Mouse (Mus musculus) limb, embryonic 13.5 days (tissue): ENCODE results near the gene Add2. TPM values are rescaled to one million over a fixed set of nuclear protein-coding genes. Genes with fewer than 3 reads are reported as not detected.

Experiments
- ATAC-seq: fragments of 200-750 bp; cut with Nextera tagmentation; 2 replicates; pipeline ENCODE4 v1.8.0; 2017; ENCODE audit warnings: low read depth, moderate number of reproducible peaks, moderate TSS enrichment; ENCODE audit not compliant: low FRiP score
- H3K27ac ChIP-seq: fragments of 300-500 bp; sonication (generic); 2 replicates; pipeline ENCODE4 v1.5.1; 2015; ENCODE audit warnings: inconsistent platforms, mild to moderate bottlenecking, moderate library complexity
- H3K27me3 ChIP-seq: fragments of 300-500 bp; sonication (generic); 2 replicates; pipeline ENCODE4 v1.6.1; 2015; ENCODE audit warnings: mild to moderate bottlenecking, inconsistent platforms
- H3K36me3 ChIP-seq: fragments of 300-500 bp; sonication (generic); 2 replicates; pipeline ENCODE4 v1.6.1; 2015; ENCODE audit warnings: inconsistent platforms, mild to moderate bottlenecking, moderate library complexity
- H3K4me1 ChIP-seq: fragments of 300-500 bp; sonication (generic); 2 replicates; pipeline ENCODE4 v1.6.1; 2015; ENCODE audit warnings: inconsistent platforms
- H3K4me2 ChIP-seq: fragments of 300-500 bp; sonication (generic); replicated peaks from 2 replicates; pipeline ENCODE4 v1.6.1; 2015; ENCODE audit warnings: inconsistent platforms, mild to moderate bottlenecking, moderate library complexity
- H3K4me3 ChIP-seq: fragments of 300-500 bp; sonication (generic); 2 replicates; pipeline ENCODE4 v1.5.1; 2015; ENCODE audit warnings: moderate library complexity, mild to moderate bottlenecking, inconsistent platforms
- H3K9ac ChIP-seq: fragments of 300-500 bp; sonication (generic); 2 replicates; pipeline ENCODE4 v1.6.1; 2015; ENCODE audit warnings: mild to moderate bottlenecking, inconsistent platforms
- H3K9me3 ChIP-seq: fragments of 300-500 bp; sonication (generic); 2 replicates; pipeline ENCODE4 v1.6.1; 2016; ENCODE audit warnings: inconsistent platforms
- WGBS: fragments of 180-500 bp; shearing (Covaris S2); methylation state at CpG from one replicate; pipeline ENCODE4 v1.1.7; 2015; 5-methylcytosine and 5-hydroxymethylcytosine counted together
- polyA plus RNA-seq: library from polyadenylated mRNA; unstranded; fragments of >200 nt; fragmentation: Nextera tagmentation; extraction: Ambion mirVana; gene quantifications from 2 replicates; pipeline ENCODE4 v1.2.1, GENCODE M21; 2015

The Add2 gene
- polyA plus RNA-seq, 1 experiment from 2014 or later: 4.1 TPM

- Histone ChIP-seq H3K9ac (no peak overlapping the region), H3K4me3 (no peak overlapping the region), H3K4me1 (no peaks in the 10 kb centered on the region), H3K27ac (no peak overlapping the region), H3K4me2 (no peak overlapping the region), H3K27me3 (peaks cover 4% of the 10 kb centered on the region; the same call in 1 of the 2 replicates), H3K9me3 (no peaks in the 10 kb centered on the region), H3K36me3 (no peaks in the 10 kb centered on the region)
- WGBS: 80% methylated on average over 4 of the region's 4 CpGs
- no peak for ATAC-seq
These were observed 97.3 kb downstream of the Add2 start for GRCm38 (mm10) chr6:86125761-86126160.

DNA sequence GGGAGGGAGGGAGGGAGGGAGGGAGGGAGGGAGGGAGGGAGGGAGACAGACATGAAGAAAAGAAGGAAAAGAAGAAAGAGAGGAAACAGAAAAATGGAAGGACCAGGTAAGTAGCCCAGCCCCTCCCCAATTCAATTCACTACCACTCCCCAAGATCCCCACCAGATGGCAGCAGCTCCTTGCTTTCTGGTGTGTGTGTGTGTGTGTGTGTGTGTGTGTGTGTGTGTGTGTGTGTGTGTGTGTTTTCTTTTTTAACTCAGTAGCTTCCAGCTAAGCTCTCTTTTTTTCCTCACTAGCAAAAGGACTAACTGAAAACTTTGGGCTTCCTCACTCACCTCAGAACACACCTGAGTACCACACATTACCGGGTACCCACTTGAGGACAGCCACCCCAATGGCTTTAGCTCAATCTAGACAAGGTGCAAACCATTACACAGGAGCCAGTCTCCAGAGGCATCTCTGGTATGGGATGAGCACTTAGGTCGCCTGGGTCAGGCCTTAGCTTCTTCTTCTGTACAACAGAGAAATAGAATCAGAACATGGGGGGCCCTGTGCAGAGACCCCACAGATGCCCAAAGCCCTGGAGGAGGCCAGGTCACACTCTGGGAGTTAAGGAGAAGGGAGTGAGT lies 98.6 kb downstream of the Add2 start:
- Histone ChIP-seq H3K9ac (no peak overlapping the region), H3K27ac (no peak overlapping the region), H3K36me3 (no peaks in the 10 kb centered on the region), H3K4me2 (no peak overlapping the region), H3K27me3 (peaks cover 4% of the 10 kb centered on the region; the same call in 1 of the 2 replicates), H3K9me3 (no peaks in the 10 kb centered on the region), H3K4me1 (no peaks in the 10 kb centered on the region), H3K4me3 (no peak overlapping the region)
- WGBS: 49% methylated on average over 2 of the region's 2 CpGs
- no peak for ATAC-seq

- Histone ChIP-seq H3K9ac (no peak overlapping the region), H3K36me3 (no peaks in the 10 kb centered on the region), H3K4me3 (no peak overlapping the region), H3K9me3 (no peaks in the 10 kb centered on the region), H3K27me3 (peaks cover 4% of the 10 kb centered on the region; the same call in 1 of the 2 replicates), H3K4me1 (no peaks in the 10 kb centered on the region), H3K4me2 (no peak overlapping the region), H3K27ac (no peak overlapping the region)
- WGBS: 54% methylated on average over 4 of the region's 4 CpGs
- no peak for ATAC-seq
These were observed 100.0 kb downstream of the Add2 start for GRCm38 (mm10) chr6:86128504-86128903.

DNA sequence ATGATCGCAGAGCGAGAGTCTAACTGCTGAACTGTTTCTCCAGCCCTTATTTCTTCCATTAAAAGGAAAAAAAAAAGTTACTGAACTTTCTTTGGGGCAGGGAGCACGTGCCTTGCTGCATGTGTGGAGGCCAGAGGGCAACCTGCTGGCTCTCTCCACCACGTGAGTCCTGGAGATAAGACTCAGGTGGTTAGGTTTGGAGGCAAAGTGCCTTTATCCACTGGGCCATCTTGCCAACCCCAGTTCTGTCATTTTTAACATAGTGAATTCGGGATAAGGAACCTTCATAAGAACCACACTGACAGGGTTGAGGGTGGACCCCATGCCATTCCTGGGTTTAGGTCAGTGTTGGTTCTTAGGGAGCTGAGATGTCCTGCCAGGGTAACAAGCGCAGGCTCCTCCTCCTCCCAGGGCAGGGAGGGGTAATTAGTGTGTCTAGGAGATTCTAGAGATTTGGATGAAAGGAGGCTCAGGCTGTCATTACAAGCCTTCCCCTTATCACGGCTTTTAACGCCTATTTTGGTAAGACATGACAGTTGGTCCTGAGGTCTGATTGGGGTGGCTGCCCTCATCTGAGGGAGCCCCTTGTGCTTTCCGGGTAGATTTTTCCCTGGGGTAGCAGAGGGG lies 101.5 kb downstream of the Add2 start:
- 64% methylated on average over 9 of the region's 9 CpGs for WGBS
- H3K27ac ChIP-seq: no peak overlapping the region
- no peaks in the 10 kb centered on the region for H3K4me1 ChIP-seq
- ATAC-seq: no peak
- no peak overlapping the region for H3K9ac ChIP-seq
- H3K9me3 ChIP-seq: no peaks in the 10 kb centered on the region
- no peak overlapping the region for H3K4me3 ChIP-seq
- no peak overlapping the region for H3K4me2 ChIP-seq
- H3K27me3 ChIP-seq: peaks cover 4% of the 10 kb centered on the region; the same call in 1 of the 2 replicates
- H3K36me3 ChIP-seq: no peaks in the 10 kb centered on the region

- Histone ChIP-seq H3K9ac (no peak overlapping the region), H3K27ac (no peak overlapping the region), H3K4me3 (no peak overlapping the region), H3K4me2 (no peak overlapping the region), H3K9me3 (peaks cover 4% of the 10 kb centered on the region; the same call in 1 of the 2 replicates), H3K36me3 (no peaks in the 10 kb centered on the region), H3K4me1 (no peaks in the 10 kb centered on the region), H3K27me3 (peaks cover 4% of the 10 kb centered on the region; the same call in 1 of the 2 replicates)
- WGBS: 65% methylated on average over 1 of the region's 1 CpGs
- ATAC-seq: no peak
These were observed 105.4 kb downstream of the Add2 start for GRCm38 (mm10) chr6:86133882-86134281.

- no peak for ATAC-seq
- WGBS: 85% methylated on average over 3 of the region's 3 CpGs
- Histone ChIP-seq H3K36me3 (no peaks in the 10 kb centered on the region), H3K27ac (no peak overlapping the region), H3K27me3 (no peaks in the 10 kb centered on the region), H3K4me3 (no peak overlapping the region), H3K4me1 (no peaks in the 10 kb centered on the region), H3K9ac (no peak overlapping the region), H3K4me2 (no peak overlapping the region), H3K9me3 (peaks cover 4% of the 10 kb centered on the region; the same call in 1 of the 2 replicates)
These were observed 107.7 kb downstream of the Add2 start for GRCm38 (mm10) chr6:86136206-86136605.

DNA sequence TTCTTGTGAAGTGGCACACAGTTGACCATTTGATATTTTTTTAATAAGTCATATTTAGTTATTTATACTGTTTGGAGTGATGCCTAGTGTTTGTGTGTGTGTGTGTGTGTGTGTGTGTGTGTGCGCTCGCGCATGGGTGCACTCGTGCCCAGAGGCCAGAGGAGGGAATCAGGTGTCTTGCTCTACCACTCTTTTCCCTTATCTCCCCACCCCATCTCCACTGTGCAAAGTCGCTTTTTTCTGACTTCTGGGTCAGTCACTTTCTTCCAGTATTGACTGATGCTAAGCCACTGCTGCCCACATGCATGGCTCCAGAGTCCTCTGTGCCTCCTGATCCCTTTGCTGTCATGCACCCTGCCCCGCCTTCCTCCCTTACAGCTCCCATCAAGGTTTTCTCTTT lies 112.8 kb downstream of the Add2 start:
- no peak overlapping the region for H3K27ac ChIP-seq
- WGBS: 80% methylated on average over 6 of the region's 6 CpGs
- no peaks in the 10 kb centered on the region for H3K27me3 ChIP-seq
- H3K36me3 ChIP-seq: no peaks in the 10 kb centered on the region
- no peak overlapping the region for H3K9ac ChIP-seq
- no peak overlapping the region for H3K4me2 ChIP-seq
- H3K4me1 ChIP-seq: no peaks in the 10 kb centered on the region
- ATAC-seq: no peak
- H3K4me3 ChIP-seq: no peak overlapping the region
- peaks cover 9% of the 10 kb centered on the region for H3K9me3 ChIP-seq

DNA sequence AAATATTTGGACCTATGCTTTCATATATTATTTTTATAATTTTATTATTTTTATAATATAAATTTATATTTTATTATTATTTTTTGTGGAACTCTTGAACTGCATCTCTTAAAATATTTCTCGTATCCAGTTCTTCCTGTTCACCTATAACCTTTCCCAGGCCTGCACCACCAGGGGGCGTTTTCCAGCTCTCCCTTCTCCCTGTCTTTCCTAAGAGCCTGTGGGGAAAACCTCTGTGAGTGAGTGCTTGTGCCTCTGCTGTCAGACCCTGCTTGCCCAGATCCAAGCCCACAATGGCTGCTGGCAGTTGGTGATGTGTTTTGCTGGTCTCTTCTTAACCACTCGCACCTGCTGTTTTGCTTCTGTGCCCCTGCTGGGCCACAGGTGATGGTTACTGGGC lies 113.3 kb downstream of the Add2 start:
- Histone ChIP-seq H3K27me3 (no peaks in the 10 kb centered on the region), H3K27ac (no peak overlapping the region), H3K4me3 (no peak overlapping the region), H3K36me3 (no peaks in the 10 kb centered on the region), H3K4me2 (no peak overlapping the region), H3K9me3 (peaks cover 6% of the 10 kb centered on the region; the same call in 1 of the 2 replicates), H3K4me1 (no peaks in the 10 kb centered on the region), H3K9ac (no peak overlapping the region)
- no peak for ATAC-seq
- 13% methylated on average over 3 of the region's 3 CpGs for WGBS

DNA sequence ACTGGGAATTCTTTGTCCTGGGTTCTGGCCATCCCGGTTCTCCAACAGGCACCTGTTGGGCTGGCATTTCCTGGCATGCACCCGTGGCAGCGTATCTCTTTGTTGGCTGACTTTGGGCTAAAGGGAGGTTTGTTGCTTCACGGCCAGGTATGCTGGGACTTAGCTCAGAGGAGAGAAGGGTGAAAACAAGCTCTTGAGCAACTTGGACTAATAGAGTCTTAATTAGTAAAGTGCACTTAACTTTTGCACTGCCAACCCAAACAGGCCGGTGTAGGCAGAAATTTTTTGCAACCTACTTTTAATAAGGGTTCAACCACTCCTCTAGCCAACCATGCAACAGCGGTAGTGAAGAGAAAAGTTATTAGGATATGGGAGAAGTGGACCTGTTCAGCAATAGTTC lies 116.5 kb downstream of the Add2 start:
- WGBS: 94% methylated on average over 6 of the region's 6 CpGs
- Histone ChIP-seq H3K9me3 (peaks cover 6% of the 10 kb centered on the region; the same call in 1 of the 2 replicates), H3K36me3 (no peaks in the 10 kb centered on the region), H3K9ac (no peak overlapping the region), H3K27ac (no peak overlapping the region), H3K4me3 (no peak overlapping the region), H3K27me3 (no peaks in the 10 kb centered on the region), H3K4me1 (peaks cover 11% of the 10 kb centered on the region), H3K4me2 (no peak overlapping the region)
- no peak for ATAC-seq

DNA sequence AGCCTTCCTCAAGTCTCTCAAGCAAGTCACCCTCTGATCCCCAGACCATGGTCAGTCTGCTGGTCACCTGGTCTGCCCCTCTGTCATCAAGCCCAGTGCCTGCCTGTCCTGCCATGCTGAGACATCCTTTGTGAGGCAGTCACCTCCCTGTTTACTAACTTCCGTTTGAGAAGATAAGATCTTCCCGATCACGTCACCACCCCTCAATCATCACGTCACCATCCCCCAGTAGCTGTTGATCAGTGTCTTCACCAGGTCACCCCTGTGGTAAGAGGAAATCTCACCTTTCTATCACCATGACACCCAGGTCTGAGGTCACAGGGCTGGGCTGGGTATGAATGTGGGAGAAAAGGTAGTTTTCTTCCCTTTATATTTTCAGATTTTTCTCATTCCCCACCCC lies 120.0 kb downstream of the Add2 start:
- ATAC-seq: no peak
- Histone ChIP-seq H3K4me1 (peaks cover 11% of the 10 kb centered on the region), H3K27me3 (no peaks in the 10 kb centered on the region), H3K36me3 (no peaks in the 10 kb centered on the region), H3K9me3 (peaks cover 11% of the 10 kb centered on the region; the same call in 1 of the 2 replicates), H3K4me2 (no peak overlapping the region), H3K27ac (no peak overlapping the region), H3K9ac (no peak overlapping the region), H3K4me3 (no peak overlapping the region)
- 50% methylated on average over 4 of the region's 4 CpGs for WGBS

- no peak overlapping the region for H3K9ac ChIP-seq
- no peak overlapping the region for H3K4me3 ChIP-seq
- peaks cover 11% of the 10 kb centered on the region; the same call in 1 of the 2 replicates for H3K9me3 ChIP-seq
- H3K4me1 ChIP-seq: peaks cover 11% of the 10 kb centered on the region
- H3K36me3 ChIP-seq: no peaks in the 10 kb centered on the region
- H3K27me3 ChIP-seq: no peaks in the 10 kb centered on the region
- H3K4me2 ChIP-seq: no peak overlapping the region
- WGBS: 41% methylated on average over 4 of the region's 4 CpGs
- ATAC-seq: no peak
- H3K27ac ChIP-seq: no peak overlapping the region
These were observed 120.5 kb downstream of the Add2 start for GRCm38 (mm10) chr6:86149001-86149400.

DNA sequence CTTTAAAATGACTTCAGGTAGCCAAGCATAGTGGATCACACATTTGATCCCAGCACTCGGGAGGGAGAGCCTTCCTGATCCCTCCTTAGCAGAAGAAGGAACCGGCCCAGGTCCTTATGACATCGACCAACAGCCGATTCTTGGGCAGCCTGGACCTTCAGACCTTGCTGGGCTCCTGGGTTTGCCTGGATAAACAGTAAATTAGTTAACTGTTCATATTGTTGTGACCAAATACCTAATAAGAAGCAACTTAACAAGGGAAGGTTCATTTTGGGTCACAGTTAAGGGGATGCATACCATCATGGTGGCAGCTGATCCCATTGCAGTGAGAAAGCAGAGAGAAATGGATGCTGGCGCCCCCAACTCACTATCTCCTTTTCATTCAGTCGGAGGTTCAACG lies 124.2 kb downstream of the Add2 start:
- H3K27ac ChIP-seq: no peak overlapping the region
- peaks cover 18% of the 10 kb centered on the region for H3K4me1 ChIP-seq
- H3K4me3 ChIP-seq: no peak overlapping the region
- H3K4me2 ChIP-seq: no peak overlapping the region
- H3K9ac ChIP-seq: no peak overlapping the region
- WGBS: 90% methylated on average over 7 of the region's 7 CpGs
- H3K9me3 ChIP-seq: 0 out of 2 replicates have a peak, but pooled peaks cover 5% of the 10 kb centered on the region
- no peaks in the 10 kb centered on the region for H3K36me3 ChIP-seq
- H3K27me3 ChIP-seq: 0 out of 2 replicates have a peak, but pooled peaks cover 5% of the 10 kb centered on the region
- ATAC-seq: no peak
